Mouse (Mus musculus): ENCODE data around the gene Dgke. TPM values are rescaled to one million over a fixed set of nuclear protein-coding genes. Genes with fewer than 3 reads are reported as not detected.

Gene Dgke
- polyA plus RNA-seq, 1 experiment from 2014 or later = 16.3 TPM

DNA sequence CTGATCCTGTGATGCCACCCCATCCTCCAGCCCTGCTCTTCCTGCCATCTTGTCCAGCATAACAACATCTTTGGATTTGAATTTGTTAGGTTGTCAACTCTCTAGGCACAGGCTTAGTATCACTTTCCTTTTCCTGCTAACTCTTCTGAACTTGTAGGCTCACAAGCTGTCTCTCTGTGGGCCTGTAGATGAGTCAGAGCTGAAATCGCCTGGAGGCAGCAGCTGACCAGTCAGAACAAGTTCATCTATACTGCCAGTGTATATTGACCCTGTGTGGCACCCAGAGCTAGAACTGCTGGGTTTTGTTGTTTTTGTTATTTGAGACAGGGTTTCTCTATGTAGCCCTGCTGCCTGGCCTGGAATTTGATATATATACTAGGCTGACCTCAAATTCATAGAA is 35.5 kb downstream of the Dgke start:
- 69% methylated on average over 1 of the region's 1 CpGs for WGBS
- Histone ChIP-seq H3K4me3 (replicated peaks; ENCODE audit: low read length) (no peak overlapping the region), H3K36me3 (replicated peaks; ENCODE audit: control insufficient read depth, insufficient read depth) (peaks cover 5% of the 10 kb centered on the region; the same call in 1 of the 2 replicates), H3K4me1 (replicated peaks; ENCODE audit: control insufficient read depth, insufficient read depth, low read length) (no peaks in the 10 kb centered on the region), H3K9me3 (ENCODE audit: control insufficient read depth, low read length) (no peaks in the 10 kb centered on the region), H3K4me2 (replicated peaks) (no peak overlapping the region), H3K27ac (no peak overlapping the region), H3K9ac (no peak overlapping the region), H3K27me3 (ENCODE audit: control insufficient read depth, insufficient read depth, low read length) (no peaks in the 10 kb centered on the region)
- ATAC-seq (ENCODE audit: low FRiP score) = no peak
- no peak for DNase-seq (ENCODE audit: low spot score)

- ATAC-seq (ENCODE audit: low FRiP score) (no peak), DNase-seq (ENCODE audit: low spot score) (no peak)
- no peak overlapping the region for H3K4me2 ChIP-seq (replicated peaks)
- no peak overlapping the region for H3K9ac ChIP-seq
- WGBS = 72% methylated on average over 6 of the region's 6 CpGs
- H3K36me3 ChIP-seq (replicated peaks; ENCODE audit: control insufficient read depth, insufficient read depth) = no peaks in the 10 kb centered on the region; the same call in 1 of the 2 replicates
- H3K27ac ChIP-seq = no peak overlapping the region
- H3K4me1 ChIP-seq (replicated peaks; ENCODE audit: control insufficient read depth, insufficient read depth, low read length) = no peaks in the 10 kb centered on the region
- no peak overlapping the region for H3K4me3 ChIP-seq (replicated peaks; ENCODE audit: low read length)
- H3K27me3 ChIP-seq (ENCODE audit: control insufficient read depth, insufficient read depth, low read length) = no peaks in the 10 kb centered on the region
- no peaks in the 10 kb centered on the region for H3K9me3 ChIP-seq (ENCODE audit: control insufficient read depth, low read length)
Measured at GRCm38 (mm10) chr11:89030552-89030951, 36.1 kb downstream of the Dgke start.

DNA sequence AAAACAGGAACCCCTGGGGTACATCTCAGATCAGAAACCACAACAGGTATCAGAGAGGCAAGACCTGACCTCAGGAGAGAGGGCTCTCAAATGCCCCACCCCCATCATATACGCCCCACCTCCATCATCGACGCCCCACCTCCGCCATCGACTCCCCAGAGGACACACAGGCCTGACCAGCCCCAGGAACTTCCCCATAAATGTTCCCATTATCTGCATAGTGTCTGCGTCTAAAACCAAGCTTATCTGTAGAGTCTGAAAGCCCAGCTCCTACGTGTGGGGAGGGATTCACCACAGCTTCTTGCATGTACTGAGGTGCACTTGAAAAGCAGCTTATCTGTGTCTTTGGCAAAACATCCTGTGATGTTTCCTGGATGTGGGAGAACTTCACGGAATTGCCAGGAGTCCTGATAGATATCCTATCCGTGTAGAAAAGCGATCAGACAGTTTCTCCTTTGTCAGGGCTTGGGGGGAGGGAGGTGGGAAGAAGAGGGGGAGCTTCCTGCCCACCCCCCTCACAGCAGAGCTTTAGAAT is 37.7 kb downstream of the Dgke start:
- no peaks in the 10 kb centered on the region for H3K9me3 ChIP-seq (ENCODE audit: control insufficient read depth, low read length)
- H3K36me3 ChIP-seq (replicated peaks; ENCODE audit: control insufficient read depth, insufficient read depth) = no peaks in the 10 kb centered on the region; the same call in 1 of the 2 replicates
- H3K27ac ChIP-seq = no peak overlapping the region
- no peaks in the 10 kb centered on the region for H3K27me3 ChIP-seq (ENCODE audit: control insufficient read depth, insufficient read depth, low read length)
- no peak overlapping the region for H3K9ac ChIP-seq
- 61% methylated on average over 10 of the region's 10 CpGs for WGBS
- H3K4me1 ChIP-seq (replicated peaks; ENCODE audit: control insufficient read depth, insufficient read depth, low read length) = no peaks in the 10 kb centered on the region
- ATAC-seq (ENCODE audit: low FRiP score) = no peak
- no peak for DNase-seq (ENCODE audit: low spot score)
- no peak overlapping the region for H3K4me2 ChIP-seq (replicated peaks)
- H3K4me3 ChIP-seq (replicated peaks; ENCODE audit: low read length) = no peak overlapping the region

DNA sequence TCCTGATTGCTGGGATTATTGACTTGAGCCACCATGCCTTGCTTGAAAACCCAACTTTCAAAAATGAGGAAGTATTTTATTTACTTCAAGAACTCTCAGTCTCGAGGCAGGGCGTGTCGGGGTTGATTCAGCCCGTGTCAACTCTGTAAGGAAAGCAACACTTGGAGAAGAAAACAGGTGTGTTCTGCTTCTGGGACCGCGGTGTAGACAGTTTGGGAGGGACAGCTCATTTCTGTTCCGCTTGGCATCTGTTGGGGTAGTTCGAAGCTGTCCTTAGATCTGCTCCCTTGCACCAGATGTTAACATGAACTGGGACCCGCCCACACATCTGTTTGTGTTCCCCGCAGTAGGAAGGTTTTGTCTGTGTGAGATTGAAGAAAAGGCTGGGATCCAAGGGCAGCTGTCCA is 38.7 kb downstream of the Dgke start:
- no peak for ATAC-seq (ENCODE audit: low FRiP score)
- H3K27me3 ChIP-seq (ENCODE audit: control insufficient read depth, insufficient read depth, low read length) = no peaks in the 10 kb centered on the region
- DNase-seq (ENCODE audit: low spot score) = no peak
- H3K4me1 ChIP-seq (replicated peaks; ENCODE audit: control insufficient read depth, insufficient read depth, low read length) = no peaks in the 10 kb centered on the region
- no peak overlapping the region for H3K27ac ChIP-seq
- no peaks in the 10 kb centered on the region for H3K36me3 ChIP-seq (replicated peaks; ENCODE audit: control insufficient read depth, insufficient read depth)
- H3K4me2 ChIP-seq (replicated peaks) = no peak overlapping the region
- H3K9me3 ChIP-seq (ENCODE audit: control insufficient read depth, low read length) = no peaks in the 10 kb centered on the region
- WGBS = 78% methylated on average over 10 of the region's 10 CpGs
- H3K4me3 ChIP-seq (replicated peaks; ENCODE audit: low read length) = no peak overlapping the region
- H3K9ac ChIP-seq = no peak overlapping the region

- DNase-seq (ENCODE audit: low spot score) = no peak
- H3K4me3 ChIP-seq (replicated peaks; ENCODE audit: low read length) = no peak overlapping the region
- H3K4me1 ChIP-seq (replicated peaks; ENCODE audit: control insufficient read depth, insufficient read depth, low read length) = no peaks in the 10 kb centered on the region
- no peak overlapping the region for H3K9ac ChIP-seq
- no peak overlapping the region for H3K27ac ChIP-seq
- 98% methylated on average over 3 of the region's 3 CpGs for WGBS
- ATAC-seq (ENCODE audit: low FRiP score) = no peak
- no peaks in the 10 kb centered on the region for H3K27me3 ChIP-seq (ENCODE audit: control insufficient read depth, insufficient read depth, low read length)
- no peaks in the 10 kb centered on the region for H3K9me3 ChIP-seq (ENCODE audit: control insufficient read depth, low read length)
- no peak overlapping the region for H3K4me2 ChIP-seq (replicated peaks)
- H3K36me3 ChIP-seq (replicated peaks; ENCODE audit: control insufficient read depth, insufficient read depth) = no peaks in the 10 kb centered on the region
Measured at GRCm38 (mm10) chr11:89026117-89026516, 40.5 kb downstream of the Dgke start.

- no peak overlapping the region for H3K9ac ChIP-seq
- H3K4me2 ChIP-seq (replicated peaks) = no peak overlapping the region
- H3K27ac ChIP-seq = no peak overlapping the region
- WGBS = 75% methylated on average over 3 of the region's 3 CpGs
- H3K36me3 ChIP-seq (replicated peaks; ENCODE audit: control insufficient read depth, insufficient read depth) = no peaks in the 10 kb centered on the region
- no peak overlapping the region for H3K4me3 ChIP-seq (replicated peaks; ENCODE audit: low read length)
- no peaks in the 10 kb centered on the region for H3K27me3 ChIP-seq (ENCODE audit: control insufficient read depth, insufficient read depth, low read length)
- no peak for DNase-seq (ENCODE audit: low spot score)
- no peaks in the 10 kb centered on the region for H3K9me3 ChIP-seq (ENCODE audit: control insufficient read depth, low read length)
- no peak for ATAC-seq (ENCODE audit: low FRiP score)
- H3K4me1 ChIP-seq (replicated peaks; ENCODE audit: control insufficient read depth, insufficient read depth, low read length) = no peaks in the 10 kb centered on the region
Measured at GRCm38 (mm10) chr11:89025603-89026002, 41.0 kb downstream of the Dgke start.

- Histone ChIP-seq H3K27me3 (ENCODE audit: control insufficient read depth, insufficient read depth, low read length) (no peaks in the 10 kb centered on the region), H3K27ac (no peak overlapping the region), H3K9ac (no peak overlapping the region), H3K36me3 (replicated peaks; ENCODE audit: control insufficient read depth, insufficient read depth) (no peaks in the 10 kb centered on the region), H3K4me2 (replicated peaks) (no peak overlapping the region), H3K9me3 (ENCODE audit: control insufficient read depth, low read length) (no peaks in the 10 kb centered on the region), H3K4me1 (replicated peaks; ENCODE audit: control insufficient read depth, insufficient read depth, low read length) (no peaks in the 10 kb centered on the region), H3K4me3 (replicated peaks; ENCODE audit: low read length) (no peak overlapping the region)
- ATAC-seq (ENCODE audit: low FRiP score) (no peak), DNase-seq (ENCODE audit: low spot score) (peak; percentile 61)
- WGBS = 60% methylated on average over 11 of the region's 11 CpGs
Measured at GRCm38 (mm10) chr11:89024181-89024881, 42.3 kb downstream of the Dgke start.

DNA sequence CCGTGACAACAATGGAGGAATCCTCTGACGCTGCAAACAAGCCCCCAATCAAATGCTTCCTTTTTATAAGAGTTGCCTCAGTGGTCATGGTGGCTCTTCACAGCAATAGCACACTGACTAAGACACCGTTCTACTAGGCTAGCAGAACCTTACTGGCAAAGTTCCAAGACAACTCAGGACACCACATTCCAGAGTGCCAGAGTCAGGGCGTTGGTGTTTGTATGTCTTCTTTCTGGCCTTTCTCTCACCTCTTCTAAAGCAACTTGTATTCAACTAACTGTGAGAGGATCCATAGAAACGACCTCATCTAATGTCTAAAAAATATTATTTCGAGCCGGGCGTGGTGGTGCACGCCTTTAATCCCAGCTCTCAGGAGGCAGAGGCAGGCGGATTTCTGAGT is 43.2 kb downstream of the Dgke start:
- Histone ChIP-seq H3K9ac (no peak overlapping the region), H3K27me3 (ENCODE audit: control insufficient read depth, insufficient read depth, low read length) (no peaks in the 10 kb centered on the region), H3K27ac (no peak overlapping the region), H3K4me1 (replicated peaks; ENCODE audit: control insufficient read depth, insufficient read depth, low read length) (no peaks in the 10 kb centered on the region), H3K4me3 (replicated peaks; ENCODE audit: low read length) (no peak overlapping the region), H3K9me3 (ENCODE audit: control insufficient read depth, low read length) (no peaks in the 10 kb centered on the region), H3K4me2 (replicated peaks) (no peak overlapping the region), H3K36me3 (replicated peaks; ENCODE audit: control insufficient read depth, insufficient read depth) (no peaks in the 10 kb centered on the region)
- ATAC-seq (ENCODE audit: low FRiP score) (no peak), DNase-seq (ENCODE audit: low spot score) (no peak)
- WGBS = 76% methylated on average over 10 of the region's 10 CpGs

DNA sequence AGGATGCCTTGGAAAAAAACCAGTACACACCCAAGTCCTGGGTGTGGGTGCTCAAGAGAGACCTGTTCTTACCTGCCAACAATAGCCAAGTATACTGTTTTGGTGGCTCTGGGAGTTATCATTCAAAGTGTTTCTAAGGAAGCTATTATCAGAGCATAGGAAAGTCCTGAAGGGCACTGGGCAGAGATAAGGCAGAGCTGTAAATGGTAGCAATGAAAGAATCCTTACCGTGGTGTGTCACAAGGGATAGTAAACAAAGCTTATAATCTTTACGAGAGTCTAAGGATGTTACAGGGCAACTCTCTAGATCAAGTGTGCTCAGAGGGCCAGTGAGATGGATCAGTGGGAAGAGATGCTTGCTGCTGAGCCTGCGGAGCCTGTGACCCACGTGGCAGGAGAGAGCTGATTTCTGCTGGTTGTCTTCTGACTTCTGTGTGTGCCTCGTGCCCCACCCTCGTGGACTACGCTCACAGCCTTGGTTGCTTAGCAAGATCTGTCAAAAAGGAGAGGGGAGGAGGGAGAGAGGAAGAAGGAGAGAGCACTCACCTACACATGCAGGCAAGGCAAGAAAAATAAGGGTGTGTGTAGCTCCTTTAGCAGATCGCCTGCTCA is 44.4 kb downstream of the Dgke start:
- Histone ChIP-seq H3K36me3 (replicated peaks; ENCODE audit: control insufficient read depth, insufficient read depth) (no peaks in the 10 kb centered on the region), H3K4me2 (replicated peaks) (no peak overlapping the region), H3K9me3 (ENCODE audit: control insufficient read depth, low read length) (no peaks in the 10 kb centered on the region), H3K4me1 (replicated peaks; ENCODE audit: control insufficient read depth, insufficient read depth, low read length) (no peaks in the 10 kb centered on the region), H3K9ac (no peak overlapping the region), H3K27ac (no peak overlapping the region), H3K27me3 (ENCODE audit: control insufficient read depth, insufficient read depth, low read length) (no peaks in the 10 kb centered on the region), H3K4me3 (replicated peaks; ENCODE audit: low read length) (no peak overlapping the region)
- no peak for ATAC-seq (ENCODE audit: low FRiP score)
- 69% methylated on average over 8 of the region's 8 CpGs for WGBS
- no peak for DNase-seq (ENCODE audit: low spot score)
